Mouse (Mus musculus) kidney, postnatal 36 days (tissue): ENCODE measurements at regions not wholly inside any gene's neighbourhood (a gene's known extent, or its start where the extent isn't known, plus 50 kb on each side); places are given as distances from the start of the nearest gene placed in this dataset.
A peak's percentile ranks its signal among the peaks of the same experiment; 100 is the strongest.
"Not testable (repeated sequence)": the region's sequence is repeated elsewhere in the genome, so short reads cannot be mapped to it uniquely, and the experiment has no call there.

ENCODE experiments used
- DNase-seq, 2 experiments: peaks; one replicate each; pipeline ENCODE4 v3.0.0; 2021 to 2022; ENCODE audit warnings: mixed read lengths in 2 of 2

GRCm38 (mm10) chr12:29050516-29051251 lies 299.1 kb downstream of the Eipr1 start:
- no peak for DNase-seq

GRCm38 (mm10) chr12:29054367-29054766 lies 302.8 kb downstream of the Eipr1 start:
- peak; percentile 17 to 29 for DNase-seq

- DNase-seq = no peak
Measured at GRCm38 (mm10) chr12:29062025-29062637, 310.5 kb downstream of the Eipr1 start.

- DNase-seq = no peak
Measured at GRCm38 (mm10) chr12:29062801-29063200, 311.2 kb downstream of the Eipr1 start.

GRCm38 (mm10) chr12:29068180-29068579 lies 316.6 kb downstream of the Eipr1 start:
- DNase-seq = peak; percentile 8 to 48

- DNase-seq = no peak
Measured at GRCm38 (mm10) chr12:29075096-29075852, 323.7 kb downstream of the Eipr1 start.

- DNase-seq = no peak
Measured at GRCm38 (mm10) chr12:29076606-29077005, 325.0 kb downstream of the Eipr1 start.

- peak in 1 of 2 experiments; percentile 19 for DNase-seq
Measured at GRCm38 (mm10) chr12:29079011-29079410, 327.4 kb downstream of the Eipr1 start.

GRCm38 (mm10) chr12:29083426-29084221 lies 332.0 kb downstream of the Eipr1 start:
- DNase-seq = no peak

GRCm38 (mm10) chr12:29087245-29087644 lies 335.6 kb downstream of the Eipr1 start:
- not testable (repeated sequence) for DNase-seq

GRCm38 (mm10) chr12:29089634-29090033 lies 338.0 kb downstream of the Eipr1 start:
- peak in 1 of 2 experiments; percentile 34 for DNase-seq

- peak in 1 of 2 experiments; percentile 23 for DNase-seq
Measured at GRCm38 (mm10) chr12:29090451-29090850, 338.8 kb downstream of the Eipr1 start.

- no peak for DNase-seq
Measured at GRCm38 (mm10) chr12:29095406-29096032, 343.9 kb downstream of the Eipr1 start.

GRCm38 (mm10) chr12:29096033-29096913 lies 344.7 kb downstream of the Eipr1 start:
- DNase-seq = peak; percentile 21 to 50

GRCm38 (mm10) chr12:29100042-29100570 lies 348.5 kb downstream of the Eipr1 start:
- no peak for DNase-seq

GRCm38 (mm10) chr12:29106893-29107719 lies 355.5 kb downstream of the Eipr1 start:
- DNase-seq = no peak

GRCm38 (mm10) chr12:29107720-29108051 lies 356.1 kb downstream of the Eipr1 start:
- no peak for DNase-seq

GRCm38 (mm10) chr12:29118336-29118735 lies 366.7 kb downstream of the Eipr1 start:
- no peak for DNase-seq

- no peak for DNase-seq
Measured at GRCm38 (mm10) chr12:29121159-29121558, 369.6 kb downstream of the Eipr1 start.

- no peak for DNase-seq
Measured at GRCm38 (mm10) chr12:29122931-29123330, 371.3 kb downstream of the Eipr1 start.
